ENCODE assay signal across 19 mouse cellular contexts in genomic region chr2:104359305-104359704, GRCm38 (mm10). TPM values are rescaled to one million over a fixed set of nuclear protein-coding genes. Genes with fewer than 3 reads are reported as not detected.
A peak's percentile ranks its signal among the peaks of the same experiment; 100 is the strongest.
DNase-seq lines count a peak whose midpoint lies in the region.
"Had no signal": no experiment of that assay in that cellular context is flagged by ENCODE, and none has a peak within 500 bp of the region (broad histone marks: within the 10 kb centered on the region; RNA-seq: fewer than 3 reads in every experiment).

No protein-coding gene starts in this region.

- peak; percentile 19 to 60 for DNase-seq in adrenal gland, adult (ENCODE audit: inconsistent age in 2 of 2, low spot score in 1 of 2)
- no peak for DNase-seq in adrenal gland, adult 18-20 months (ENCODE audit: low spot score in 2 of 2)
- DNase-seq in adrenal gland, postnatal 36 days, result peak; percentile 14
- no peak for DNase-seq in adrenal gland, postnatal 4 days (ENCODE audit: low spot score in 2 of 2)
- DNase-seq in cerebellum, postnatal 10 days, result peak; percentile 45 to 57
- DNase-seq in cerebellum, postnatal 25 days, result no peak
- peak; percentile 31 for DNase-seq in Muller cell, postnatal 12 days (ENCODE audit: inconsistent ontology term)
- DNase-seq in embryo, embryonic 10.5 days (ENCODE audit: low spot score), result no peak
- DNase-seq: cerebellum, adult 11 months; cerebellum, adult 8-10 months; forebrain, postnatal 0 days; gastrocnemius, postnatal 10 days; gastrocnemius, postnatal 36 days; heart, adult 2 months; heart, postnatal 14 days; heart, postnatal 4 days; kidney, adult 18-20 months; kidney, adult 9 months had no signal

RNA-seq across cellular contexts. Expression of gene D430041D05Rik, which starts 51.5 kb away (rescaled TPM):
- total RNA-seq in adrenal gland, adult 18-20 months (2021), result 10 to 100 TPM in 1 of 2 experiments, 1 to 10 TPM in 1; 7.0 to 11.9 TPM
- 10 to 100 TPM; 30.1 to 32.8 TPM for total RNA-seq in adrenal gland, postnatal 36 days (2021)
- 1 to 10 TPM; 5.2 to 5.3 TPM for total RNA-seq in adrenal gland, postnatal 4 days (2021)
- total RNA-seq: granulocyte monocyte progenitor cell, adult 5-6 weeks had no signal

Comparison
In these comparisons a context has a peak if more than half of its experiments do, and no peak if none do; other contexts are left out.
1. DNase-seq: peak in adrenal gland, adult (2 of 2), adrenal gland, postnatal 36 days (2 of 2), cerebellum, postnatal 10 days (2 of 2) and Muller cell, postnatal 12 days (single experiment); none in adrenal gland, adult 18-20 months (0 of 2), adrenal gland, postnatal 4 days (0 of 2), cerebellum, postnatal 25 days (0 of 2) and embryo, embryonic 10.5 days (single experiment).